Mouse (Mus musculus) neutrophil, adult 5-6 weeks (primary cell): ENCODE measurements around the gene Prox1. TPM values are rescaled to one million over a fixed set of nuclear protein-coding genes. Genes with fewer than 3 reads are reported as not detected.

Experiments used
- ATAC-seq: fragments of 151-379, 151-347 bp; 2 replicates; pipeline ENCODE4 v1.8.0; 2017; ENCODE audit warnings: mild to moderate bottlenecking, moderate TSS enrichment; ENCODE audit not compliant: insufficient number of reproducible peaks, poor library complexity, low FRiP score, severe bottlenecking; ENCODE audit errors: extremely low read depth
- total RNA-seq: library from RNA; stranded (forward); fragments of 200-1000 nt; gene quantifications from 2 replicates; pipeline ENCODE4 v1.2.3, GENCODE M21; 2017

Prox1 gene
- total RNA-seq, 1 experiment from 2014 or later, result not detected

- no peak for ATAC-seq
Measured at GRCm38 (mm10) chr1:190111741-190112140, 58.8 kb downstream of the Prox1 start.

GRCm38 (mm10) chr1:190107587-190107986 lies 62.9 kb downstream of the Prox1 start:
- ATAC-seq, result no peak

GRCm38 (mm10) chr1:190106674-190107420 lies 63.7 kb downstream of the Prox1 start:
- ATAC-seq, result no peak

- no peak for ATAC-seq
Measured at GRCm38 (mm10) chr1:190106060-190106459, 64.5 kb downstream of the Prox1 start.

GRCm38 (mm10) chr1:190093326-190093725 lies 77.2 kb downstream of the Prox1 start:
- ATAC-seq, result no peak

- no peak for ATAC-seq
Measured at GRCm38 (mm10) chr1:190092076-190092475, 78.4 kb downstream of the Prox1 start.

GRCm38 (mm10) chr1:190088929-190089328 lies 81.6 kb downstream of the Prox1 start:
- no peak for ATAC-seq

- ATAC-seq, result no peak
Measured at GRCm38 (mm10) chr1:190085703-190086102, 84.8 kb downstream of the Prox1 start.

- no peak for ATAC-seq
Measured at GRCm38 (mm10) chr1:190079643-190080275, 90.8 kb downstream of the Prox1 start.

- ATAC-seq, result no peak
Measured at GRCm38 (mm10) chr1:190076601-190077000, 93.9 kb downstream of the Prox1 start.

Other genes starting within 250 kb of the Prox1 start
- gene Smyd2, start 248.4 kb downstream of the Prox1 start, total RNA-seq, result 3.0 and 3.6 TPM in 2 replicates